Mouse (Mus musculus): Measurements from ENCODE around the gene Olfr1206. TPM values are rescaled to one million over a fixed set of nuclear protein-coding genes. Genes with fewer than 3 reads are reported as not detected.

Gene Olfr1206
- not detected in 2 replicates for polyA plus RNA-seq (2014; fragmentation: Nextera tagmentation; extraction: Ambion mirVana)

GRCm38 (mm10) chr2:88862931-88863330, at the start of gene Olfr1206:
Gene Olfr1206, plus strand, starts transcription at chr2:88863231.
- Histone ChIP-seq H3K27ac (replicated peaks; ENCODE audit: low read depth, low read length) (no peak within 1 kb of the TSS), H3K9ac (ENCODE audit: low read length) (no peak within 1 kb of the TSS), H3K27me3 (ENCODE audit: control insufficient read depth, insufficient read depth, low read length) (no peaks in the 10 kb centered on the region), H3K4me2 (ENCODE audit: low read depth, severe bottlenecking) (no peak within 1 kb of the TSS), H3K9me3 (ENCODE audit: control insufficient read depth, low read length) (no peaks in the 10 kb centered on the region), H3K4me3 (ENCODE audit: low read depth, low read length) (no peak within 1 kb of the TSS), H3K4me1 (ENCODE audit: control insufficient read depth, insufficient read depth, low read length) (no peaks in the 10 kb centered on the region), H3K36me3 (ENCODE audit: control insufficient read depth, insufficient read depth, low read length) (no peaks in the 10 kb centered on the region)
- ATAC-seq (ENCODE audit: insufficient number of reproducible peaks, low FRiP score, low TSS enrichment, low read depth) (no peak), DNase-seq (ENCODE audit: low spot score) (no peak)
- 92% methylated on average over 2 of the region's 2 CpGs for WGBS

GRCm38 (mm10) chr2:88814196-88814595, 48.8 kb upstream of the Olfr1206 start, which contains the start of gene Olfr1202:
Gene Olfr1202, plus strand, starts transcription at chr2:88814496.
- DNase-seq (ENCODE audit: low spot score) = no peak
- no peaks in the 10 kb centered on the region for H3K36me3 ChIP-seq (ENCODE audit: control insufficient read depth, insufficient read depth, low read length)
- no peak within 1 kb of the TSS for H3K9ac ChIP-seq (ENCODE audit: low read length)
- H3K4me2 ChIP-seq (ENCODE audit: low read depth, severe bottlenecking) = no peak within 1 kb of the TSS
- no peaks in the 10 kb centered on the region for H3K9me3 ChIP-seq (ENCODE audit: control insufficient read depth, low read length)
- ATAC-seq (ENCODE audit: insufficient number of reproducible peaks, low FRiP score, low TSS enrichment, low read depth) = no peak
- H3K27ac ChIP-seq (replicated peaks; ENCODE audit: low read depth, low read length) = no peak within 1 kb of the TSS
- WGBS = 88% methylated on average over 1 of the region's 1 CpGs
- no peak within 1 kb of the TSS for H3K4me3 ChIP-seq (ENCODE audit: low read depth, low read length)
- H3K27me3 ChIP-seq (ENCODE audit: control insufficient read depth, insufficient read depth, low read length) = no peaks in the 10 kb centered on the region
- no peaks in the 10 kb centered on the region for H3K4me1 ChIP-seq (ENCODE audit: control insufficient read depth, insufficient read depth, low read length)

GRCm38 (mm10) chr2:88829437-88829836, 33.6 kb upstream of the Olfr1206 start, which contains the start of gene Olfr1205:
Gene Olfr1205, plus strand, starts transcription at chr2:88829737.
- WGBS = 92% methylated on average over 2 of the region's 2 CpGs

GRCm38 (mm10) chr2:88838477-88838876, 24.6 kb upstream of the Olfr1206 start:
- DNase-seq (ENCODE audit: low spot score) (no peak), ATAC-seq (ENCODE audit: insufficient number of reproducible peaks, low FRiP score, low TSS enrichment, low read depth) (no peak)
- H3K27ac ChIP-seq (replicated peaks; ENCODE audit: low read depth, low read length) = no peak overlapping the region
- H3K36me3 ChIP-seq (ENCODE audit: control insufficient read depth, insufficient read depth, low read length) = no peaks in the 10 kb centered on the region
- H3K4me2 ChIP-seq (ENCODE audit: low read depth, severe bottlenecking) = no peak overlapping the region
- WGBS = 91% methylated on average over 2 of the region's 2 CpGs
- H3K4me3 ChIP-seq (ENCODE audit: low read depth, low read length) = no peak overlapping the region
- H3K9me3 ChIP-seq (ENCODE audit: control insufficient read depth, low read length) = no peaks in the 10 kb centered on the region
- no peaks in the 10 kb centered on the region for H3K27me3 ChIP-seq (ENCODE audit: control insufficient read depth, insufficient read depth, low read length)
- no peaks in the 10 kb centered on the region for H3K4me1 ChIP-seq (ENCODE audit: control insufficient read depth, insufficient read depth, low read length)
- no peak overlapping the region for H3K9ac ChIP-seq (ENCODE audit: low read length)

More at GRCm38 (mm10) chr2:88829437-88829836, 33.6 kb upstream of the Olfr1206 start, which contains the start of gene Olfr1205:
- no peak for DNase-seq (ENCODE audit: low spot score)
- Histone ChIP-seq H3K36me3 (ENCODE audit: control insufficient read depth, insufficient read depth, low read length) (no peaks in the 10 kb centered on the region), H3K27me3 (ENCODE audit: control insufficient read depth, insufficient read depth, low read length) (no peaks in the 10 kb centered on the region), H3K4me3 (ENCODE audit: low read depth, low read length) (no peak within 1 kb of the TSS), H3K4me2 (ENCODE audit: low read depth, severe bottlenecking) (no peak within 1 kb of the TSS), H3K4me1 (ENCODE audit: control insufficient read depth, insufficient read depth, low read length) (no peaks in the 10 kb centered on the region), H3K27ac (replicated peaks; ENCODE audit: low read depth, low read length) (no peak within 1 kb of the TSS), H3K9me3 (ENCODE audit: control insufficient read depth, low read length) (no peaks in the 10 kb centered on the region), H3K9ac (ENCODE audit: low read length) (no peak within 1 kb of the TSS)
- no peak for ATAC-seq (ENCODE audit: insufficient number of reproducible peaks, low FRiP score, low TSS enrichment, low read depth)

- ATAC-seq (ENCODE audit: insufficient number of reproducible peaks, low FRiP score, low TSS enrichment, low read depth) (no peak), DNase-seq (ENCODE audit: low spot score) (no peak)
- H3K36me3 ChIP-seq (ENCODE audit: control insufficient read depth, insufficient read depth, low read length) = no peaks in the 10 kb centered on the region
- H3K27ac ChIP-seq (replicated peaks; ENCODE audit: low read depth, low read length) = no peak within 1 kb of the TSS
- H3K4me3 ChIP-seq (ENCODE audit: low read depth, low read length) = no peak within 1 kb of the TSS
- H3K9ac ChIP-seq (ENCODE audit: low read length) = no peak within 1 kb of the TSS
- H3K27me3 ChIP-seq (ENCODE audit: control insufficient read depth, insufficient read depth, low read length) = no peaks in the 10 kb centered on the region
- no peaks in the 10 kb centered on the region for H3K9me3 ChIP-seq (ENCODE audit: control insufficient read depth, low read length)
- WGBS = 94% methylated on average over 1 of the region's 1 CpGs
- no peak within 1 kb of the TSS for H3K4me2 ChIP-seq (ENCODE audit: low read depth, severe bottlenecking)
- H3K4me1 ChIP-seq (ENCODE audit: control insufficient read depth, insufficient read depth, low read length) = no peaks in the 10 kb centered on the region
Observed at GRCm38 (mm10) chr2:88848992-88849391, 14.0 kb upstream of the Olfr1206 start, which contains the start of gene Olfr1204. Gene Olfr1204, plus strand, starts transcription at chr2:88849292.

- no peak within 1 kb of the TSS for H3K27ac ChIP-seq (replicated peaks; ENCODE audit: low read depth, low read length)
- no peak for ATAC-seq (ENCODE audit: insufficient number of reproducible peaks, low FRiP score, low TSS enrichment, low read depth)
Observed at GRCm38 (mm10) chr2:88902211-88902610, 39.2 kb downstream of the Olfr1206 start, which contains the start of gene Olfr1208. Gene Olfr1208, minus strand, starts transcription at chr2:88902311.

GRCm38 (mm10) chr2:88915057-88915456, 52.0 kb downstream of the Olfr1206 start, which contains the start of gene Olfr1209:
Gene Olfr1209, minus strand, starts transcription at chr2:88915157.
- no peaks in the 10 kb centered on the region for H3K9me3 ChIP-seq (ENCODE audit: control insufficient read depth, low read length)
- ATAC-seq (ENCODE audit: insufficient number of reproducible peaks, low FRiP score, low TSS enrichment, low read depth) = no peak
- H3K36me3 ChIP-seq (ENCODE audit: control insufficient read depth, insufficient read depth, low read length) = no peaks in the 10 kb centered on the region
- no peak within 1 kb of the TSS for H3K9ac ChIP-seq (ENCODE audit: low read length)
- H3K4me2 ChIP-seq (ENCODE audit: low read depth, severe bottlenecking) = no peak within 1 kb of the TSS
- no peak for DNase-seq (ENCODE audit: low spot score)
- no peak within 1 kb of the TSS for H3K4me3 ChIP-seq (ENCODE audit: low read depth, low read length)
- no peaks in the 10 kb centered on the region for H3K4me1 ChIP-seq (ENCODE audit: control insufficient read depth, insufficient read depth, low read length)
- no peaks in the 10 kb centered on the region for H3K27me3 ChIP-seq (ENCODE audit: control insufficient read depth, insufficient read depth, low read length)
- H3K27ac ChIP-seq (replicated peaks; ENCODE audit: low read depth, low read length) = no peak within 1 kb of the TSS
- 90% methylated on average over 3 of the region's 3 CpGs for WGBS

More at GRCm38 (mm10) chr2:88902211-88902610, 39.2 kb downstream of the Olfr1206 start, which contains the start of gene Olfr1208:
- Histone ChIP-seq H3K4me1 (ENCODE audit: control insufficient read depth, insufficient read depth, low read length) (no peaks in the 10 kb centered on the region), H3K27me3 (ENCODE audit: control insufficient read depth, insufficient read depth, low read length) (no peaks in the 10 kb centered on the region), H3K4me2 (ENCODE audit: low read depth, severe bottlenecking) (no peak within 1 kb of the TSS), H3K4me3 (ENCODE audit: low read depth, low read length) (no peak within 1 kb of the TSS), H3K9ac (ENCODE audit: low read length) (no peak within 1 kb of the TSS), H3K36me3 (ENCODE audit: control insufficient read depth, insufficient read depth, low read length) (no peaks in the 10 kb centered on the region), H3K9me3 (ENCODE audit: control insufficient read depth, low read length) (no peaks in the 10 kb centered on the region)
- DNase-seq (ENCODE audit: low spot score) = no peak

All from limb, embryonic 11.5 days (tissue).